22 mouse cellular contexts compared by ENCODE assay signal in genomic region chr1:187290186-187290585, GRCm38 (mm10).
DNase-seq lines count a peak whose midpoint lies in the region; ATAC-seq and TF ChIP-seq lines count a peak whose summit lies in the region.
"Had no signal": no experiment of that assay in that cellular context is flagged by ENCODE, and none has a peak within 500 bp of the region (broad histone marks: within the 10 kb centered on the region; RNA-seq: fewer than 3 reads in every experiment).

No protein-coding gene starts in this region.

- 85% methylated on average over 7 of the region's 7 CpGs for WGBS in heart, embryonic 10.5 days
- 61% methylated on average over 7 of the region's 7 CpGs for WGBS in heart, adult 2 months
- WGBS in heart, embryonic 12.5 days: 84% methylated on average over 7 of the region's 7 CpGs
- 95% methylated on average over 7 of the region's 7 CpGs for WGBS in midbrain, embryonic 11.5 days
- WGBS in midbrain, postnatal 0 days: 95% methylated on average over 7 of the region's 7 CpGs

- no peak overlapping the region for H3K4me3 ChIP-seq in heart, embryonic 10.5 days
- no peak overlapping the region for H3K4me3 ChIP-seq in heart, adult 2 months
- H3K4me3 ChIP-seq in heart, embryonic 12.5 days: no peak overlapping the region
- no peak overlapping the region for H3K4me3 ChIP-seq in midbrain, embryonic 11.5 days (ENCODE audit: low read depth, low read length)
- no peak overlapping the region for H3K4me3 ChIP-seq in midbrain, postnatal 0 days (ENCODE audit: low read depth, low read length)

- H3K9me3 ChIP-seq in heart, embryonic 10.5 days: no peaks in the 10 kb centered on the region
- no peaks in the 10 kb centered on the region for H3K9me3 ChIP-seq in heart, embryonic 12.5 days (replicated peaks)
- no peaks in the 10 kb centered on the region for H3K9me3 ChIP-seq in midbrain, embryonic 11.5 days (ENCODE audit: control insufficient read depth, low read length)
- H3K9me3 ChIP-seq in midbrain, postnatal 0 days (ENCODE audit: low read length): no peaks in the 10 kb centered on the region
- H3K9me3 ChIP-seq: G1E had no signal

- no peak overlapping the region for H3K4me2 ChIP-seq in heart, embryonic 12.5 days
- H3K4me2 ChIP-seq in midbrain, embryonic 11.5 days: no peak overlapping the region
- H3K4me2 ChIP-seq in midbrain, postnatal 0 days (ENCODE audit: low read depth, low read length, poor library complexity, severe bottlenecking): no peak overlapping the region

- intact Hi-C loops in heart, adult 2 months (cut with DNase I): no loop called here

- TF ChIP-seq POLR2A in heart, adult 2 months (IDR thresholded peaks at IDR 0.05; ENCODE audit: insufficient read depth, low read depth, low read length): no peak

- TF ChIP-seq CTCF in heart, adult 2 months (IDR thresholded peaks at IDR 0.05): no peak
- TF ChIP-seq CTCF in midbrain, postnatal 0 days (IDR thresholded peaks at IDR 0.05): no peak

- 0 out of 2 replicates have a peak, but pooled peaks cover 5% of the 10 kb centered on the region for H3K36me3 ChIP-seq in heart, embryonic 10.5 days
- H3K36me3 ChIP-seq in heart, adult 2 months (ENCODE audit: control insufficient read depth, insufficient read depth, low read length): no peaks in the 10 kb centered on the region
- no peaks in the 10 kb centered on the region for H3K36me3 ChIP-seq in heart, embryonic 12.5 days
- H3K36me3 ChIP-seq in midbrain, embryonic 11.5 days (ENCODE audit: control insufficient read depth, insufficient read depth, low read length): no peaks in the 10 kb centered on the region
- H3K36me3 ChIP-seq in midbrain, postnatal 0 days (ENCODE audit: insufficient read depth, low read length): no peaks in the 10 kb centered on the region

- no peak for TF ChIP-seq EP300 in heart, adult 2 months (IDR thresholded peaks at IDR 0.05; ENCODE audit: insufficient read depth, low read depth, low read length)

- no peaks in the 10 kb centered on the region for H3K27me3 ChIP-seq in heart, embryonic 10.5 days (ENCODE audit: insufficient read depth, poor library complexity, severe bottlenecking)
- no peaks in the 10 kb centered on the region for H3K27me3 ChIP-seq in heart, adult 2 months (ENCODE audit: control insufficient read depth, insufficient read depth, low read length)
- no peaks in the 10 kb centered on the region for H3K27me3 ChIP-seq in heart, embryonic 12.5 days (replicated peaks)
- no peaks in the 10 kb centered on the region for H3K27me3 ChIP-seq in midbrain, embryonic 11.5 days (ENCODE audit: control insufficient read depth, insufficient read depth, low read length)
- H3K27me3 ChIP-seq in midbrain, postnatal 0 days (ENCODE audit: insufficient read depth, low read length): no peaks in the 10 kb centered on the region
- H3K27me3 ChIP-seq: CH12.LX, Patski had no signal

- peak; percentile 80 for DNase-seq in heart, adult 11 months
- DNase-seq in heart, adult 8-10 months (ENCODE audit: low spot score): no peak
- peak; percentile 70 for DNase-seq in heart, embryonic 10.5 days (ENCODE audit: low spot score)
- DNase-seq in heart, adult 2 months: no peak
- no peak for DNase-seq in heart, postnatal 4 days
- DNase-seq in midbrain, embryonic 11.5 days (ENCODE audit: low spot score, missing footprints): peak; percentile 26
- no peak for DNase-seq in midbrain, postnatal 0 days (ENCODE audit: low spot score)
- DNase-seq: adrenal gland, adult 2 months; adrenal gland, adult 8-10 months; adrenal gland, postnatal 10 days; adrenal gland, postnatal 14 days; adrenal gland, postnatal 25 days; adrenal gland, postnatal 36 days; B cell, adult 2 months; cerebellum, adult 11 months; cerebellum, adult 11-12 months had no signal

- no peak overlapping the region for H3K27ac ChIP-seq in heart, embryonic 10.5 days
- no peak overlapping the region for H3K27ac ChIP-seq in heart, adult 2 months
- H3K27ac ChIP-seq in heart, embryonic 12.5 days (ENCODE audit: poor library complexity, severe bottlenecking): no peak overlapping the region
- H3K27ac ChIP-seq in midbrain, embryonic 11.5 days (ENCODE audit: low read depth, low read length): no peak overlapping the region
- no peak overlapping the region for H3K27ac ChIP-seq in midbrain, postnatal 0 days (ENCODE audit: low read depth, low read length)

- 0 out of 2 replicates have a peak, but pooled peaks cover 3% of the 10 kb centered on the region for H3K4me1 ChIP-seq in heart, embryonic 10.5 days
- peaks cover 4% of the 10 kb centered on the region for H3K4me1 ChIP-seq in heart, adult 2 months (ENCODE audit: control insufficient read depth, insufficient read depth, low read length)
- peaks cover 22% of the 10 kb centered on the region for H3K4me1 ChIP-seq in heart, embryonic 12.5 days (replicated peaks)
- no peaks in the 10 kb centered on the region for H3K4me1 ChIP-seq in midbrain, embryonic 11.5 days (ENCODE audit: control insufficient read depth, insufficient read depth, low read length)
- H3K4me1 ChIP-seq in midbrain, postnatal 0 days (ENCODE audit: insufficient read depth, low read length): no peaks in the 10 kb centered on the region

- H3K79me2 ChIP-seq in heart, adult 2 months (replicated peaks; ENCODE audit: control insufficient read depth, insufficient read depth, low read length): no peaks in the 10 kb centered on the region

- peak; percentile 33; the same call in 1 of the 2 replicates for ATAC-seq in heart, embryonic 12.5 days (ENCODE audit: insufficient number of reproducible peaks, low FRiP score)
- ATAC-seq in midbrain, embryonic 11.5 days (ENCODE audit: low FRiP score): no peak
- ATAC-seq in midbrain, postnatal 0 days (ENCODE audit: low FRiP score): no peak
- ATAC-seq: activated CD4-positive, CD25-positive, alpha-beta regulatory T cell, adult 4 months; CD4-positive, CD25-positive, alpha-beta regulatory T cell, adult 4 months; Patski had no signal

- no peak overlapping the region for H3K9ac ChIP-seq in heart, adult 2 months (ENCODE audit: low read depth, low read length)
- H3K9ac ChIP-seq in heart, embryonic 12.5 days: no peak overlapping the region
- no peak overlapping the region for H3K9ac ChIP-seq in midbrain, embryonic 11.5 days (ENCODE audit: low read length)
- H3K9ac ChIP-seq in midbrain, postnatal 0 days (replicated peaks; ENCODE audit: low read length, poor library complexity, severe bottlenecking): no peak overlapping the region

Comparison
In these comparisons a context has a peak if more than half of its experiments do, and no peak if none do; other contexts are left out.
1. DNase-seq: peak in heart, adult 11 months (single experiment), heart, embryonic 10.5 days (single experiment) and midbrain, embryonic 11.5 days (single experiment); none in heart, adult 8-10 months (single experiment), heart, adult 2 months (0 of 2), heart, postnatal 4 days (single experiment) and midbrain, postnatal 0 days (single experiment).